Mouse (Mus musculus) neural tube, embryonic 10.5 days (tissue): ENCODE results near the gene Hmmr.
"Not testable (repeated sequence)": the region's sequence is repeated elsewhere in the genome, so short reads cannot be mapped to it uniquely, and the experiment has no call there.

ENCODE experiments used
- DNase-seq: peaks from one replicate; pipeline ENCODE4 v3.0.0-alpha.2; 2017; ENCODE audit warnings: low spot score; ENCODE audit errors: extremely low spot score

The Hmmr gene

GRCm38 (mm10) chr11:40733339-40734174 is at the start of gene Hmmr, which contains the start of gene Nudcd2:
TSS of gene Hmmr (minus strand) at chr11:40733422.
TSS of gene Nudcd2 (plus strand) at chr11:40733667.
- peak; percentile 91 for DNase-seq

DNA sequence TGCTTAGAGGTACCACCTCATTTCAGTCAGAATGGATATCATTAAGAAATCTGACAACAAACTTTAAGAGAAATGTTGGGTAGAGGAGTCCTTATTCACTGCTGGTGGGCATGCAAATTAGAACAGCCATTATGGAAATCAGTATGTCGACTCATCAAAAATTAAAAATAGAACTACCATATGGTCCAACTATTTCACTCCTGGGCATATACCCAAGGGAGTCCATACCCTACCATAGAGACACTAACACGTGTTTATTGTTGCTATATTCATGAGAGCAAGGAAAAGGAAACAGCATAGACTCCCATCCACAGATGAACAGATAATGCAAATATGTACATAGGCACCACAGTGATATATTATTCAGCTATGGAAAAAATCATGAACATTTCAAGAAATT is 48.6 kb upstream of the Hmmr start:
- DNase-seq: no peak

GRCm38 (mm10) chr11:40775315-40776269 is 42.4 kb upstream of the Hmmr start:
- peak; percentile 14 for DNase-seq

- DNase-seq: no peak
Observed at GRCm38 (mm10) chr11:40764690-40765089, 31.5 kb upstream of the Hmmr start.

- no peak for DNase-seq
Observed at GRCm38 (mm10) chr11:40763395-40763794, 30.2 kb upstream of the Hmmr start.

- DNase-seq: no peak
Observed at GRCm38 (mm10) chr11:40759896-40760295, 26.7 kb upstream of the Hmmr start.

GRCm38 (mm10) chr11:40755968-40756367 is 22.7 kb upstream of the Hmmr start:
- no peak for DNase-seq

GRCm38 (mm10) chr11:40755109-40755627 is 21.9 kb upstream of the Hmmr start, which contains the start of gene Ccng1:
TSS of gene Ccng1 (minus strand) at chr11:40755311.
- peak; percentile 83 for DNase-seq

DNA sequence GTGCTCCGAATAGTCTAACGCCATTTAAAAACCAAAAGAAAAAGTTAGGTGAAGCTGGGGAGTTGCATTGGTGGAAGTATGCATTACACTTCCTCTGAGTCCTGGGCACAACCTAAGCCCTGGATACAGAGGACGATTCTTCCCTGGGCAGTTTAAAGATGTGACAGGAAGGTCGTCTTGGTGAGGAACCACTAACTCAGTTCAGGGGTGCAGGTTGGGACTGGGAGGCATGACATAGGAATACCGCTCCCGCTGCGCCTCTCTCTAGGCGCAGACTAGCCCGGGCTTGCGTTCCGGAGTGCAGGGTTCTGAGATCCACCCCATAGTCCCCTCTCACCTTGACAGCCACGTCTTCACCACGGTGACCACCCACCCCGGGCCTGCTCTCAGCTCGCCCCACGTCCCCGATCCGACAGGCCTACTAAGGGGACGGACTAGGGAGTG is 21.5 kb upstream of the Hmmr start:
- DNase-seq: no peak

GRCm38 (mm10) chr11:40753836-40754235 is 20.6 kb upstream of the Hmmr start:
- DNase-seq: no peak

DNA sequence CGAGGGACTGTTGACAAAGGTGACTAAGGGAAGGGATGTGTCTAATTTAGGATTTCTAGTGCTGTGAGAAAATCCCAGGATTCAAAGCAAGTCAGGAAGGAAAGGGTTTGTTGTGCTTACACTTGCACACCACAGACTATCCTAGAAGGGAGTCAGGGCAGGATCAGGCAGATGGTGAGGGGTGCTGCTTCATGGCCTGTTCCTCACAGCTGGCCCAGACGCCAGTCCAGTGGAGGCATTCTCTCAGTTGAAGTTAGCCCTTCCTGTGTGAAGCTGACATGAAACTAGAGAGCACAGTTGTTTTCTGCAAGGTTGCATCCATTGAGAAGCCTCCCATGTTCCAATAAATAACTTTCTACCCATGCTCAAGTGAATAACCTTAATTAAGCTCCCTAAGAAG is 14.5 kb upstream of the Hmmr start:
- no peak for DNase-seq

DNA sequence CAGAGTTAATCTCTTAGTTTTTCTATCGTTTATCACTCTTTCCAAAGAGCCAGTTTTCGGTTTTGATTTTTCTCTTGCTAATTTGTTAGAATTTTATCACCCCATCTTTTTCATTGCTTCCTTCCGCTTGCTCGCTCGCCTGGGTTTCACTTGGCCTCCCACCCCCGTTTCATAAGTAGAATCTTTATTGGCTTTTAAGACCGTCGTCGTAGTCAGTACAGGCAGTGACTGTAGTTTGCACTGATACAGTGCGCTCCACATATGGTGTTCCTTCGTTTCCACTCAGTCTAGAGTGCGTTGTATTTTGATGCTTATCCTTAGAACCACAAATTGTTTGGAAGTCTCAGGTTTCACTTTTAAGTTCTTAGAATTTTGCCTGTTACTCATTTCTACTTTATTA is 13.1 kb upstream of the Hmmr start:
- DNase-seq: no peak

- DNase-seq: no peak
Observed at GRCm38 (mm10) chr11:40744348-40744747, 11.1 kb upstream of the Hmmr start.

- DNase-seq: no peak
Observed at GRCm38 (mm10) chr11:40741605-40742262, 8.5 kb upstream of the Hmmr start.

GRCm38 (mm10) chr11:40737369-40737768 is 4.1 kb upstream of the Hmmr start:
- no peak for DNase-seq

- no peak for DNase-seq
Observed at GRCm38 (mm10) chr11:40734251-40734752, 1.1 kb upstream of the Hmmr start.

GRCm38 (mm10) chr11:40732997-40733338 is 254 bp downstream of the Hmmr start:
- no peak for DNase-seq

- no peak for DNase-seq
Observed at GRCm38 (mm10) chr11:40718324-40718723, 14.9 kb downstream of the Hmmr start.

GRCm38 (mm10) chr11:40715524-40715923 is 17.7 kb downstream of the Hmmr start:
- no peak for DNase-seq

DNA sequence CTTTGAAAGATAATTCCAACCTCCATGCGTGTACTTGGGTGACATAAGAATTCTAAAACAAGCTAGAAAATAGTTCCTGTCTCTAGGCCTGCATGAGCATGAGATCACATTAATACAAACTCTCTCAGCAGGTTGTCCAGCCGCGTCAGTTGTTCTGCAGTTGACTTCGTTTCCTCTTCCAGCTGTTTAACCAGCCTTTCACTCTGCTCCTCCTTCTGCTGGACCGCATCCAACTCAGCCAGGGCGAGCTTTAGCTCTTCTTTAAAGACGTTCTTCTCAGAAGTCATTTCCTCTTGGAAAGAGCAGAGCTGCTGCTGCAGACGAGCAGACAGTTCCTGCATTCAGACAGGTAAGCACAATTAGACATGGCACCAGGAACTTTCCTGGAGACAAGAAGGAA is 19.4 kb downstream of the Hmmr start:
- DNase-seq: no peak

DNA sequence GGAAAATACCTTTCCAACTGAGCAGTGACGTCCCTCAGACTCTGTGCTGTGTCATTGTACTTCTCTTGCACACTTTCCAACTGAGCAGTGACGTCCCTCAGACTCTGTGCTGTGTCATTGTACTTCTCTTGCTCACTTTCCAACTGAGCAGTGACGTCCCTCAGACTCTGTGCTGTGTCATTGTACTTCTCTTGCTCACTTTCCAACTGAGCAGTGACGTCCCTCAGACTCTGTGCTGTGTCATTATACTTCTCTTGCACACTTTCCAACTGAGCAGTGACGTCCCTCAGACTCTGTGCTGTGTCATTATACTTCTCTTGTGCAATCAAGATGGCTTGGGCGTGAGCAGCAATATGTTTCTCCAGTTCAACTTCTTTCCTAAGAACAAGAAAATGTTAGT is 23.3 kb downstream of the Hmmr start:
- not testable (repeated sequence) for DNase-seq
